Mouse (Mus musculus) gastrocnemius, adult 2 months (tissue): ENCODE measurements around the gene Ifnar2. TPM values are rescaled to one million over a fixed set of nuclear protein-coding genes. Genes with fewer than 3 reads are reported as not detected.
"Not testable (repeated sequence)": the region's sequence is repeated elsewhere in the genome, so short reads cannot be mapped to it uniquely, and the experiment has no call there.

Source experiments
- DNase-seq: peaks from one replicate; pipeline ENCODE4 v3.0.0; 2022
- H3K27ac ChIP-seq: fragments of 200-600 bp; 2 replicates; pipeline ENCODE4 v1.8.1; 2022; ENCODE audit warnings: mild to moderate bottlenecking
- H3K4me3 ChIP-seq: fragments of 200-600 bp; 2 replicates; pipeline ENCODE4 v1.8.1; 2022; ENCODE audit warnings: mild to moderate bottlenecking, moderate library complexity
- CTCF ChIP-seq: fragments of 200-600 bp; IDR thresholded peaks from 2 replicates; pipeline ENCODE4 v1.8.1; 2022; ENCODE audit warnings: antibody characterized with exemption, mild to moderate bottlenecking, moderate library complexity
- intact Hi-C: fragments of 180-260 bp; cut with DNase I; formaldehyde crosslinking; loops from one replicate; pipeline ENCODE4 v1.15.1; 2025
- total RNA-seq, 2 experiments: library from RNA; stranded (reverse); gene quantifications; 2 replicates each; pipeline ENCODE4 v1.2.3; 2021

The Ifnar2 gene
- total RNA-seq, 2 experiments from 2014 or later: 6.8 to 11.4 TPM

DNA sequence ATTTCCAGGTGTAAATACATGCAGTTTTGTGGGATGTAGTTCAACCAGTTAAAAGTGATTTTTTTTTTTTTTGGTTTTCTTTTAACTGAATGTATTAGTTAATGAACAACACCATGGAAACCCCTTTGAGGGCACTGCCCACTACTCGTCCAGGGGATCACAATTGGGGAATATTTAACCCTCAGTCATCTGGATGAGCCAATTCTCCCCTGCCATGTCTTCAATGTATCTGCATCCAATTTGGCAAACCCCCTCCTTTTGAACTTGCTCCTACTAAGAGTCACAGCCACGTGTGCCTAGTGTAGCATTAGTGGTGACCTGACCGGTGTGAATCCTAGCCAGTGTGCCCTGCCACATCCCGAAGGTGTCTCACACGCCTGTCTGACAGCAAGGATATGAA, 45.9 kb downstream of the Ifnar2 start:
- no peak for DNase-seq

DNA sequence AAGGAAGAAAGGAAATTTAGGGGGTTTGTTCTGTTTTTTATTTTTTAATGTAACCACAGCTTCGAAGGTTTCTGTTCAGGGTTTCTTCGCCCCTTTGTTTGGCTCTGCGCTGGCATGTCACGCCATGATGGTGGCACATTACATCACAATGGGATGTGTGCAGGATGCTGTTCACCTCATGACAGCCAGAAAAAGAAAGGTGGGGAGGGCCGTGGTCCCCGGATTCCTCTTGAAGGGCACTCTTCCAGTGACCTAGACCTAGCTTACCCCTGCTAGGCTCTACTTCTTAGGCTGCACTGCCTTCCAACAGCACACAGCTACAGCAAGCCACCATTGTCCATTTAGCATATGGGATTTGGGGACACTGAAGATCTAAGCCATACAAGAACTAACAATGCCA, 53.2 kb downstream of the Ifnar2 start:
- intact Hi-C loops: no loop called here
- H3K4me3 ChIP-seq: no peak overlapping the region
- no peak overlapping the region for H3K27ac ChIP-seq
- no peak for TF ChIP-seq CTCF
- no peak for DNase-seq

More for the DNA sequence above, 45.9 kb downstream of the Ifnar2 start:
- Histone ChIP-seq H3K27ac (no peak overlapping the region), H3K4me3 (no peak overlapping the region)
- TF ChIP-seq CTCF: no peak
- intact Hi-C loops: no loop called here

DNA sequence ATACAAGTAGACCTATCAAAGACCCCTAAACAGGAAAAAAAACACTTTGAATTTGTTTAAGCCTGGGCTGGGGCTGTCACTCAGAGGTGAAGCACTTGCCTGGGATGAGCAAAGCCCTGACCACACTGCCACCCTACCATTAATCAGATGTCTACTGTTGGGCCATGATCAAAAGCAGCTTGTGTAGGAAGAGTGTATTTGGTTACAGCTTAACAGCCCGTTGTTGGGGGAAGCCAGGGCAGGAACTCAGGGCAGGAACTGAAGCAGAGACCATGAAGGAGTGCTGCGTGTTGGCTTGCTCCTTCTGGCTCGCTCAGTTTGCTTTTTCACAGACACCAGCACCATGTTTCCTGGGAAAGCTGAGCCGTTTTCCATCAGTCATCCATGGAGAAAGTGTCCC, 54.0 kb downstream of the Ifnar2 start:
- Histone ChIP-seq H3K4me3 (no peak overlapping the region), H3K27ac (peak overlapping the region; percentile 48; the same call in 1 of the 2 replicates)
- TF ChIP-seq CTCF: no peak
- DNase-seq: no peak
- intact Hi-C loops: no loop called here

DNA sequence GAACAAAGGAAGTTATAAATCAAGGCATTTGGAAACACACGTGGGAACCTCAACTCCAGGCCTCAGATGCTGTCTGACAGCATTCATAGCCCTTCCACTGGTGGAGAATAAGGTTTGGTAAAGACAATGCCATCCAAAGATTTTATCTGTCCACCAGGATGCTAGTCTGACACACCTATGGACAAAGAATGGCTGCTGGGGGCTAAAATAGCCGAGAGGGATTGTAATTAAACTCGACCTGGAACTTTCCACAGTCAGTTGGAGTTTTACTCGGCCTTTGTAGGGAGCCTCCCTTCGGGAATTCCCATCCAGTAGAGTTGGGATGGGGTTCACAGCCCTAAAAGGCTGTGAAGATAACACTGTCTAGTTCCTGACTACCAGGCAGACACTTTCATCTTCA, 54.9 kb downstream of the Ifnar2 start:
- Histone ChIP-seq H3K4me3 (no peak overlapping the region), H3K27ac (peak overlapping the region; percentile 65)
- intact Hi-C loops: no loop called here
- TF ChIP-seq CTCF: no peak
- no peak for DNase-seq

DNA sequence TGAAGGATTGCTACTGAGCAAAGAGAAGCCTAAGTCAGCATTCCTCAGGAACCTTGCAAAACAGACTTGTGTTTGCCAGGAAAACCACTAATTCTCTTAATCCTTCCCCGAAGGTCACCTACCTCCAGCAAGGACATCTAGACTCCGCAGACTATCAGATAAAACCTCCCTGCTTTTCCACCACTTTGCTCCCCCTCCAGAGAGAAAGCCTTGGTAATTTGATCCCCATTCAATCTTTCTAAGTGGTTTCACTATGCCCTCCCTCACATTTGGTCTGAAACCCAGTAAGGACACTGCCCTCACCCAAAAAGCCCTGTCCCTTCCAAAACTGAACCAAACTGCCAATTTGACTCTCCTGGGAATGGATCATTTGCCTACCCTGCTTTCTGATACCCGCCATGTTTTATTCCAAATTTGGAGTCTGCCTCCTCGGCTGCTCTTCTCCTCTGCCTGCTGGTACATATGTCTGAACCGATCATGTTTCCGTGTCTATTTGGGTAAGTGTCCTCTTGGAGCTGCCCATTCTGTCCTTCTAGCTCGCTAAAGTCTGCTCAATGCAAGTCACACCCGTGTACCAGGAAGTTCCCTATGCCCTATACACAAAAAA, 55.8 kb downstream of the Ifnar2 start:
- TF ChIP-seq CTCF: no peak
- no peak for DNase-seq
- intact Hi-C loops: no loop called here
- H3K4me3 ChIP-seq: peak overlapping the region; percentile 23; the same call in 1 of the 2 replicates
- peak overlapping the region; percentile 65 for H3K27ac ChIP-seq

DNA sequence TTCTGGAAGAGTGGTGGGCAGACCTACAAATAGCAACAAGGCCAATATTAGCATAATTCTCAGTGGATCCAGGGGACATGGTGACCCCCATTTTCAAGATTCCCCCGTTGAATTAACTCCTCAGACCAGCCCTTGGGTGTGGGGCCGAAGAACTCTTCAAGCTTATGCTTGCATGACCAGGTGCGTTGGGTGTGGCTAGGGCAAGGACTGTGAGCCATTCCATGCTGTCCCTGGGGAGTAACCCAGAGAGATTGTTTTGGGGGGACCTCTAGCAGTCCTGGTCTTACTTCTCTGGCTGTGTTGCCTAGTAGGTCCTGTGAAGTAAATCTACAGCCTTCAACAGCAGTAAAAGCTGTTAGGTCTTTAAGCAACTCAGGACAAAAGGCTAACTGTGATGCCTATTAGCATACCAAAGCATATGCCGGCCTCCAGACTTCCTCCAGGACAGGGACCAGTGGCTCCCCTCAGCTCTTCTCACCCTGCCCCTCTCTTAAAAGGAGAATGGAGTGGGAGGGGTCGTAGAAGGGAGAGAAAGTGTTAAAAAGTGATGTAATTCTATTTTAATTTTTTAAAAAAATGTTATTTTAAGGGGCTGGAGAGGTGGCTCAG, 60.2 kb downstream of the Ifnar2 start:
- no peak overlapping the region for H3K27ac ChIP-seq
- no peak for TF ChIP-seq CTCF
- no peak overlapping the region for H3K4me3 ChIP-seq
- no peak for DNase-seq
- intact Hi-C loops: no loop called here

DNA sequence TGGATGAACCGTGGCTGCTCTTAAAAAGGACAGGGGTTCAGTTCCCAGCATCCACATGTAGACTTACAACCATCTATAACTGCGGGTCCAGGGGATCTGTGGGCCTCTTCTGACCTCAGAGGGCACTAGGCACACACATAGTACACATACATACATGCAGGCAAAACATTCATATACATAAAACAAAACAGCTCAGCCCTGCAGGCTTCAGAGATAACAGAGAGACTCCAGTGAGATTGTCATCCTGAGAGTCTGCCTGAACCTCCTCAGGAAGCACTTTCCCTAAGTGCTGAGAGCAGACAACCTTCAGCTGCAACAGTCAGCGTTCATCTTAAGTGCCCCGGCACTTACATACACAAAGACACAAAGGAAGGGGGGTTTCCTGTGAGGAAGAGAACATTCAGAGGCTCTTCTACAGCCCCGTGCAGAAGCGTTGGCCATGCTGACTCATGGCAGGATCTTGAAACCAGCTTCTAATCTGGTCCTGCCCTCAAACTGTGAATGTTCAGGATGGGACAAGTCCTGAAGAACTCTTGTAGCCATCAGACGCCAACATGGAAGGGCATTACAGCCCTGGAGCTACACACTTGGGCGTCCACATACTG, 60.8 kb downstream of the Ifnar2 start:
- intact Hi-C loops: no loop called here
- H3K4me3 ChIP-seq: no peak overlapping the region
- TF ChIP-seq CTCF: no peak
- DNase-seq: no peak
- H3K27ac ChIP-seq: no peak overlapping the region

DNA sequence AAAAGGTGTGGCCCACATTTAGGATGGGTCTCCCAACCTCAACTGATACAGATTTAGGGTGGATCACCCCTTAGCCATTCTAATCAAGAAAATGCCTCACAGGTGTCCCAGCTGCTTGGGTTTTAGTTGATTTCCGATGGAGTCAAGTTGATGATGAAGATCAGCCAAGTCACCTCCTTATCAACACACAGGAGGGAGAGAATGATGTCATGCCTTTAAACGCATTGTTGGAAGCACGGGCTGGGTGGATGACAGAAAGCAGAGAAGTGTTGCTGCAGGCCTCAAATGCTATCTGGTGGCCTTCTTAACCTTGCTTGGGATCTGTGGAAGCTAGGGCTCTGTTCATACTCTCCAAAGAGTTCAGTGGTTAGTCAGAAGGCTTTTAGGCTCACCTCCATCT, 61.5 kb downstream of the Ifnar2 start:
- no peak overlapping the region for H3K27ac ChIP-seq
- no peak overlapping the region for H3K4me3 ChIP-seq
- intact Hi-C loops: no loop called here
- DNase-seq: no peak
- no peak for TF ChIP-seq CTCF

DNA sequence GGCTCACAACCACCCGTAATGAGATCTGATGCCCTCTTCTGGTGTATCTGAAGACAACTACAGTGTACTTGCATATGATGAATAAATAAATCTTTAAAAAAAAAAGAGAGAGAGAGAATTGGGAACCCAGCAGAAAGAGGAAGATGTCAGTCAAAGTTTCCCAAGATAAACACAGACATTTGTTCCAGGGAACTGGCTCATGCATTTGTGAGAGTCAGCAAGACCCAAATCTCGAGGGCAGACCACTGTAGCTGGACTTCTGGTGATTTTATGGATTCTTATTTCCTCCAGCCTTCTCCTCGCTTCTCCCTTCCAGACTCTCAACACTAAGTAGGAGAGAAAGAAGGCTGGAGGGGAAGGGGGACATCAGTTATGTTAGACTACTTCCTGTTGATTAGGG, 65.5 kb downstream of the Ifnar2 start:
- intact Hi-C loops: no loop called here
- H3K4me3 ChIP-seq: no peak overlapping the region
- no peak for TF ChIP-seq CTCF
- H3K27ac ChIP-seq: no peak overlapping the region
- no peak for DNase-seq

DNA sequence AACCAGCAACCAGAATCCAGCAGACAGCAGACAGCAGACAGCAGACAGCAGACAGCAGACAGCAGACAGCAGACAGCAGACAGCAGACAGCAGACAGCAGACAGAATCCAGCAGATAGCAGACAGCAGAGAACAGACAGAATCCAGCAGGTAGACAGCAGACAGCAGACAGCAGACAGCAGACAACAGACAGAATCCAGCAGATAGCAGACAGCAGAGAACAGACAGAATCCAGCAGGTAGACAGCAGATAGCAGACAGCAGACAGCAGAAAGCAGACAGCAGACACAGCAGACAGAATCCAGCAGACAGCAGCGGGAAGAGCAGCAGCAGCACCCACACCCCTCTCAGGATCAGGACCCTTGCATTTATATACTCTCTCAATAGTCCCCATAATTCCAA, 66.0 kb downstream of the Ifnar2 start:
- H3K27ac ChIP-seq, H3K4me3 ChIP-seq, intact Hi-C loops, DNase-seq: not testable (repeated sequence)

DNA sequence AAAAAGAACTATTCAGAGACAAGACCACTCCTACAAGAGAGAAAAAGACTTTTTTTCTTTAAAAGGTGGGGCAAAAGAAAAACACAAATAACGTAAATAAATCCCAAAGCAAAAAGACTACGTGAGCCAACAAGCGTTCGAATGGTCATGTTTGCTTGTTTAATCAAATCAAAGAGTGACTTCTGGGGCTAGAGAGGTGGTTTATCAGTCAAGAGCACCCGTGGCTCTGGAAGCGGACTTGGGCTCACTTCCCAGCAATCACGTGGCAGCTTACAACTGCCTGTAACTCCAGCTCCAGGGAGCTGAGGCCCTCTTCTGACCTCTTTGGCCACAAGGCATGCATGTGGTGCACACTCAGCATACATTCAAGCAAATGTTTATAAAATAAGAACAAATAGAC, 68.8 kb downstream of the Ifnar2 start:
- peak; percentile 53 for TF ChIP-seq CTCF
- peak; percentile 75 for DNase-seq
- Histone ChIP-seq H3K27ac (peak overlapping the region; percentile 16), H3K4me3 (peak overlapping the region; percentile 34; the same call in 1 of the 2 replicates)
- intact Hi-C loops: loop anchor here (5.0 kb wide), 1 partner anchor 84 kb away; no protein-coding TSS in a partner anchor

DNA sequence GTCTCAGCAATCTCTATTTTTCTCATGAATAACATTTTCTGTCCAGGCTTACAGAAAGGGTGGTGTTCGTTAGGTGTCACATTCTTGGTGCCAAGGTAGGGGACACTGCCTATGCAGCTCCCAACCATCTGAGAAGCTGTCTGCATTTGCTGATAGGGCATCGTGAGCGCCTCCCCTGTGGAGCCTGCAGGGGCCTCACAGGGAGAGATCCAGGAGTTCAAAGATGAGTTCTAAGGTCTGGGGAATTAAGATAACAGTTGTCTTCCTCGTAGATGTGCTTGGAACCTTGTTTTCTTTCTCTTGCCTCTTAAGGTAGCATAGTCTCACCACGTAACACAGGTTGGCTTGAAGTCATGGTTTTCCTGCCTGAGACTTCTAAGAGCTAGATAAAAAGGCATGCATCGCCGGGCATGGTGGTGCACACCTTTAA, 69.2 kb downstream of the Ifnar2 start:
- Histone ChIP-seq H3K27ac (peak overlapping the region; percentile 16; the same call in 1 of the 2 replicates), H3K4me3 (no peak overlapping the region)
- no peak for DNase-seq
- intact Hi-C loops: loop anchor here (5.0 kb wide), 1 partner anchor 85 kb away; no protein-coding TSS in a partner anchor
- TF ChIP-seq CTCF: no peak

DNA sequence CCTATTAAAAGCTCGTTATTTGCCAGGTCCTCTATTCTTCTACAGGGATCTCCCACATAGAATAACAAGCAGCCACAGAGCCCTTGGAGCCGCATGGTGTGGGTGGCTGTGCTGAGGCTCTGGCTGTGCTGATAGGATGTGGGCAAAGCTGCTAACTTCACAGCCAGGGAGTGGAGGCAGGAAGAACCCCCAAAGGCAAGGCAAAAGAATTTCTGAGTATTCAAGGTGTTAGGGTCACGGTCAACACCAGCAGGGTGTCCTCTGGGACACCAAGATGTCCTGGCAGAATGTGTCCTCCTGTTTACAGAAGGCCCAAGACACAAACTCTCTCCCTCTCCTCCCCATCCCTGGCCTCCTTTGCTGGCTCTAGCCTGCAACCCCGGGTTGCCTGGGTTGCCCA, 69.9 kb downstream of the Ifnar2 start:
- no peak for TF ChIP-seq CTCF
- Histone ChIP-seq H3K27ac (no peak overlapping the region), H3K4me3 (no peak overlapping the region)
- DNase-seq: no peak
- intact Hi-C loops: loop anchor here (5.0 kb wide), 1 partner anchor 85 kb away; no protein-coding TSS in a partner anchor
